Mouse (Mus musculus) intestine, embryonic 14.5 days (tissue): ENCODE results near the gene Ube4b. TPM values are rescaled to one million over a fixed set of nuclear protein-coding genes. Genes with fewer than 3 reads are reported as not detected.
"Not testable (repeated sequence)": the region's sequence is repeated elsewhere in the genome, so short reads cannot be mapped to it uniquely, and the experiment has no call there.

Source experiments
- ATAC-seq: fragments of 200-750 bp; cut with Nextera tagmentation; replicated peaks from 2 replicates; pipeline ENCODE4 v1.8.0; 2017; ENCODE audit warnings: low read depth, moderate number of reproducible peaks, moderate TSS enrichment, moderate library complexity; ENCODE audit not compliant: low FRiP score, low TSS enrichment
- DNase-seq: peaks from one replicate; pipeline ENCODE4 v3.0.0-alpha.2; 2018; ENCODE audit warnings: low spot score
- H3K27ac ChIP-seq: fragments of 300-500 bp; sonication (generic); 2 replicates; pipeline ENCODE4 v1.5.1; 2014; ENCODE audit warnings: low read depth, mild to moderate bottlenecking, control low read depth
- H3K27me3 ChIP-seq: fragments of 300-500 bp; sonication (generic); replicated peaks from 2 replicates; pipeline ENCODE4 v1.6.1; 2014; ENCODE audit warnings: low read length, control low read depth; ENCODE audit not compliant: control insufficient read depth, insufficient read depth
- H3K36me3 ChIP-seq: fragments of 300-500 bp; sonication (generic); 2 replicates; pipeline ENCODE4 v1.6.1; 2014; ENCODE audit warnings: low read length, control low read depth; ENCODE audit not compliant: control insufficient read depth, insufficient read depth
- H3K4me1 ChIP-seq: fragments of 300-500 bp; sonication (generic); replicated peaks from 2 replicates; pipeline ENCODE4 v1.6.1; 2014; ENCODE audit warnings: low read length, control low read depth, mixed read lengths; ENCODE audit not compliant: control insufficient read depth, insufficient read depth
- H3K4me2 ChIP-seq: fragments of 300-500 bp; sonication (generic); 2 replicates; pipeline ENCODE4 v1.6.1; 2014; ENCODE audit warnings: low read length
- H3K4me3 ChIP-seq: fragments of 300-500 bp; sonication (generic); 2 replicates; pipeline ENCODE4 v1.5.1; 2014; ENCODE audit warnings: low read depth, low read length, control low read depth, mixed read lengths
- H3K9ac ChIP-seq: fragments of 300-500 bp; sonication (generic); 2 replicates; pipeline ENCODE4 v1.6.1; 2014; ENCODE audit warnings: mild to moderate bottlenecking, low read length
- H3K9me3 ChIP-seq: fragments of 300-500 bp; sonication (generic); 2 replicates; pipeline ENCODE4 v1.6.1; 2016; ENCODE audit warnings: low read length, control low read depth; ENCODE audit not compliant: control insufficient read depth
- WGBS: fragments of 180-500 bp; shearing (Covaris S2); extraction: QIAGEN DNeasy Blood & Tissue Kit; methylation state at CpG from one replicate; pipeline ENCODE4 v1.1.7; 2014; 5-methylcytosine and 5-hydroxymethylcytosine counted together
- polyA plus RNA-seq: library from polyadenylated mRNA; unstranded; fragments of >200 nt; fragmentation: Nextera tagmentation; extraction: Ambion mirVana; gene quantifications from 2 replicates; pipeline ENCODE4 v1.2.1, GENCODE M21; 2014

Gene Ube4b
- polyA plus RNA-seq, 1 experiment from 2014 or later = 40.8 TPM

GRCm38 (mm10) chr4:149444964-149445701 lies 18.6 kb upstream of the Ube4b start:
- no peaks in the 10 kb centered on the region for H3K9me3 ChIP-seq
- H3K4me1 ChIP-seq = peaks cover 14% of the 10 kb centered on the region
- peak overlapping the region; percentile 92 for H3K27ac ChIP-seq
- WGBS = 1% methylated on average over 36 of the region's 36 CpGs
- peak; percentile 97 for ATAC-seq
- no peaks in the 10 kb centered on the region for H3K27me3 ChIP-seq
- peak overlapping the region; percentile 56 for H3K4me2 ChIP-seq
- H3K4me3 ChIP-seq = peak overlapping the region; percentile 24; the same call in 1 of the 2 replicates
- H3K9ac ChIP-seq = peak overlapping the region; percentile 52
- H3K36me3 ChIP-seq = no peaks in the 10 kb centered on the region
- DNase-seq = peak; percentile 95

- Histone ChIP-seq H3K9me3 (no peaks in the 10 kb centered on the region), H3K36me3 (no peaks in the 10 kb centered on the region), H3K4me2 (no peak overlapping the region; the same call in 1 of the 2 replicates), H3K4me3 (no peak overlapping the region), H3K27me3 (no peaks in the 10 kb centered on the region), H3K4me1 (peaks cover 14% of the 10 kb centered on the region), H3K27ac (peak overlapping the region; percentile 92; the same call in 1 of the 2 replicates), H3K9ac (no peak overlapping the region)
- ATAC-seq = no peak
- 69% methylated on average over 1 of the region's 1 CpGs for WGBS
- DNase-seq = no peak
These were observed 17.9 kb upstream of the Ube4b start for GRCm38 (mm10) chr4:149444465-149444864.

GRCm38 (mm10) chr4:149442436-149442835 lies 15.9 kb upstream of the Ube4b start:
- Histone ChIP-seq H3K9me3 (no peaks in the 10 kb centered on the region), H3K4me3 (no peak overlapping the region), H3K27me3 (no peaks in the 10 kb centered on the region), H3K4me2 (no peak overlapping the region), H3K27ac (no peak overlapping the region), H3K36me3 (no peaks in the 10 kb centered on the region), H3K9ac (no peak overlapping the region), H3K4me1 (peaks cover 14% of the 10 kb centered on the region)
- 40% methylated on average over 3 of the region's 3 CpGs for WGBS
- DNase-seq = no peak
- no peak for ATAC-seq

- Histone ChIP-seq H3K36me3 (no peaks in the 10 kb centered on the region), H3K9me3 (no peaks in the 10 kb centered on the region), H3K27ac (no peak overlapping the region), H3K4me2 (no peak overlapping the region), H3K9ac (no peak overlapping the region), H3K27me3 (no peaks in the 10 kb centered on the region), H3K4me1 (peaks cover 9% of the 10 kb centered on the region), H3K4me3 (no peak overlapping the region)
- DNase-seq (no peak), ATAC-seq (no peak)
- 75% methylated on average over 8 of the region's 8 CpGs for WGBS
These were observed 14.0 kb upstream of the Ube4b start for GRCm38 (mm10) chr4:149440576-149440975.

- not testable (repeated sequence) for H3K9ac ChIP-seq, H3K4me1 ChIP-seq, H3K4me2 ChIP-seq, H3K36me3 ChIP-seq, H3K27ac ChIP-seq, H3K9me3 ChIP-seq, ATAC-seq, DNase-seq, H3K27me3 ChIP-seq, H3K4me3 ChIP-seq
- 77% methylated on average over 1 of the region's 1 CpGs for WGBS
These were observed 5.3 kb upstream of the Ube4b start for GRCm38 (mm10) chr4:149431887-149432286.

GRCm38 (mm10) chr4:149429592-149429991 lies 3.0 kb upstream of the Ube4b start:
- WGBS = 87% methylated on average over 5 of the region's 5 CpGs
- no peak overlapping the region for H3K4me2 ChIP-seq
- ATAC-seq (no peak), DNase-seq (no peak)
- no peaks in the 10 kb centered on the region for H3K36me3 ChIP-seq
- no peaks in the 10 kb centered on the region for H3K27me3 ChIP-seq
- peaks cover 1% of the 10 kb centered on the region; the same call in 1 of the 2 replicates for H3K4me1 ChIP-seq
- no peak overlapping the region for H3K9ac ChIP-seq
- H3K9me3 ChIP-seq = no peaks in the 10 kb centered on the region
- no peak overlapping the region for H3K27ac ChIP-seq
- H3K4me3 ChIP-seq = no peak overlapping the region

DNA sequence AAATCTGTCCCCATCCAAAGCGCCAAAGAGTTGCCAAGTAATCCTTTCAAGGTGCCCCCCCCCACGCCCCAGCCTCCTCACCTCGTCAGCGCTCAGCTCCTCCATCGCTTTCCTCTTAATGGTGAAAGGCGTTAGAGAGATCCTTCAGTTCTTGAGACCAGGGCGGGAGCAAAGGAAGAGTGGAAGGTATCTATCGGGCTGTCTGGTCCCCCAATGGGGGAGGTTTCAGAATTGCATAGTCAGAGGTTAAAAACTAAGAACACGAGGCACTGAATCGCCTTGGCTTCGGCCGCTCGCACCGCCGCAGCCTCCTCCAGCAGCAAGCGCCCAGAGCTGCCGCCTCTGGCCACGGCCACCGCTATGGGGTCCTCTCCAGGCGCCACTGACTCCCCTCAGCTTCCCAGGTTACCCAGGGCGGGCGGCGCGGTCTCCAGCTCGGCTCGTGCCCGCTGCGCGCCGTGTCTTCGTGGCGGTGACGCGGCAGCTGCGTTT lies 702 bp downstream of the Ube4b start:
- H3K27ac ChIP-seq = peak overlapping the region; percentile 96
- WGBS = under 1% methylated on average over 35 of the region's 35 CpGs
- peak overlapping the region; percentile 79 for H3K4me2 ChIP-seq
- no peaks in the 10 kb centered on the region for H3K9me3 ChIP-seq
- no peaks in the 10 kb centered on the region for H3K27me3 ChIP-seq
- peak overlapping the region; percentile 65 for H3K4me3 ChIP-seq
- DNase-seq (no peak), ATAC-seq (peak; percentile 66)
- H3K36me3 ChIP-seq = no peaks in the 10 kb centered on the region
- H3K4me1 ChIP-seq = peaks cover 9% of the 10 kb centered on the region
- peak overlapping the region; percentile 63 for H3K9ac ChIP-seq

DNA sequence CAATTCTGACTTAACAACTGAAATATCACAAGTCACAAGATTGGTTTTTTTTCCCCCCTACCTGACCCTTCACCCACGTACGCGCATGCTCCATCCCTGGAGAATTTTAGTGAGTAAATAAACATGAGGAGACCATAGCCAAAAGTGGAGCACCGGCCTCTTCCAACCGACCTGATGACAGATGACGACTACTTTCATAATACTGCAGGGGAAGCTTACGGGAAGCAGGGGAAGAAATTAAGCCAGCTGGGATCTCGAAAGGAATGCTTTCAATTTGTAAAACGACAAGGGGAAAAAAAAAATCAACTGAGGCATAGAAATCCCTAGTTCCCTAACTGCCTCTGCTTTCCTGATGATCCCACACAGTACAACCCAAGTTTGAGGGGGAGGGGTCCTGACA lies 1.8 kb downstream of the Ube4b start:
- H3K27ac ChIP-seq = no peak overlapping the region

More for the DNA sequence above, 1.8 kb downstream of the Ube4b start:
- Histone ChIP-seq H3K36me3 (no peaks in the 10 kb centered on the region), H3K4me3 (peak overlapping the region; percentile 65), H3K9me3 (no peaks in the 10 kb centered on the region), H3K4me2 (peak overlapping the region; percentile 79), H3K4me1 (peaks cover 9% of the 10 kb centered on the region), H3K9ac (peak overlapping the region; percentile 63), H3K27me3 (no peaks in the 10 kb centered on the region)
- WGBS = under 1% methylated on average over 9 of the region's 9 CpGs
- DNase-seq (no peak), ATAC-seq (no peak)
